Mouse (Mus musculus) forebrain, embryonic 10.5 days (tissue): ENCODE results near the gene Olfr1249. TPM values are rescaled to one million over a fixed set of nuclear protein-coding genes. Genes with fewer than 3 reads are reported as not detected.
"Not testable (repeated sequence)": the region's sequence is repeated elsewhere in the genome, so short reads cannot be mapped to it uniquely, and the experiment has no call there.

ENCODE experiments used
- DNase-seq: peaks from one replicate; pipeline ENCODE4 v3.0.0-alpha.2; 2017; ENCODE audit warnings: low spot score; ENCODE audit errors: extremely low spot score
- H3K27ac ChIP-seq: fragments of 300-500 bp; sonication (generic); 2 replicates; pipeline ENCODE4 v1.5.1; 2016; ENCODE audit warnings: mild to moderate bottlenecking
- H3K27me3 ChIP-seq: fragments of 300-500 bp; sonication (generic); 2 replicates; pipeline ENCODE4 v1.6.1; 2016; ENCODE audit warnings: mild to moderate bottlenecking; ENCODE audit not compliant: poor library complexity, severe bottlenecking
- H3K36me3 ChIP-seq: fragments of 300-500 bp; sonication (generic); replicated peaks from 2 replicates; pipeline ENCODE4 v1.6.1; 2016; ENCODE audit warnings: mild to moderate bottlenecking, moderate library complexity
- H3K4me1 ChIP-seq: fragments of 300-500 bp; sonication (generic); 2 replicates; pipeline ENCODE4 v1.6.1; 2016
- H3K4me3 ChIP-seq: fragments of 300-500 bp; sonication (generic); 2 replicates; pipeline ENCODE4 v1.5.1; 2016; ENCODE audit warnings: mild to moderate bottlenecking, moderate library complexity
- H3K9me3 ChIP-seq: fragments of 300-500 bp; sonication (generic); 2 replicates; pipeline ENCODE4 v1.6.1; 2016; ENCODE audit warnings: mild to moderate bottlenecking, moderate library complexity
- WGBS: fragments of 180-500 bp; shearing (Covaris S2); methylation state at CpG from one replicate; pipeline ENCODE4 v1.1.7; 2016; 5-methylcytosine and 5-hydroxymethylcytosine counted together
- polyA plus RNA-seq: library from polyadenylated mRNA; unstranded; fragments of >200 nt; fragmentation: Nextera tagmentation; extraction: Ambion mirVana; gene quantifications from 2 replicates; pipeline ENCODE4 v1.2.1, GENCODE M21; 2016

The Olfr1249 gene
- not detected in 2 replicates for polyA plus RNA-seq

DNA sequence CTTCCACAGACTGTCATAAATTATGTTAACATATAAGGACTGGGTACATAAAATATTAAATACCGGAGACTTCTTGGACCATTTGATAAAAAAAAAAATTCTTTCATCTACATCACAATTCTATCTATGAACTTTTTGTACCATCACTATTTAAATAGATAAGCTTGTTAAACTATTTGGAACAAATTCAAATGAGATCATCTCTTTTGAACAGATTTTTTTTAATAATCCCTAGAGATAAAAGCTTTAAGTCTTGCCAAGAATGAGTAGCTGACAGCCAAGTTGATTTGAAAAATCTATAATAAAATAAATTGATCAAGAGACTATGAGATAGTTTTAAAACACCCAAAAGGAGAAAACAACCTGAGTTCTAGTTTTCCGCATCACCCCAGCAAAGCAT is at the start of gene Olfr1249:
Olfr1249 (minus strand) TSS at position 101 of the 400 bp plus-strand sequence.
- Histone ChIP-seq H3K27me3 (no peaks in the 10 kb centered on the region), H3K4me1 (no peaks in the 10 kb centered on the region), H3K9me3 (no peaks in the 10 kb centered on the region), H3K27ac (no peak within 1 kb of the TSS), H3K36me3 (no peaks in the 10 kb centered on the region), H3K4me3 (no peak within 1 kb of the TSS)
- WGBS: 88% methylated on average over 2 of the region's 2 CpGs
- DNase-seq: no peak

DNA sequence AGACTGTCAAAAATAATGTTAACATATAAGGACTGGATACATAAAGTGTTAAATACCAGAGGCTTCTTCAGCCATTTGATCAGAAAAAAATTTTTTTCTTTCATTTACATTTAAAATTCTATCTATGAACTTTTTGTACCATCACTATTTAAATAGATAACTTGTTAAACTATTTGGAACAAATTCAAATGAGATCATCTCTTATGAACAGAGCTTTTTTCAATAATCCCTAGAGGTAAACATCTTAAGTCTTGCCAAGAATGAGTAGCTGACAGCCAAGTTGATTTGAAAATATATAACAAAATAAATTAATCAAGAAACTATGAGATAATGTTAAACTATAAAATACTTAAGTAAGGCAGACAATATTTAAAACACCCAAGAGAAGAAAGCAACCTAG is 37.1 kb upstream of the Olfr1249 start, which contains the start of gene Olfr1251:
Olfr1251 (minus strand) TSS at position 101 of the 400 bp plus-strand sequence.
- Histone ChIP-seq H3K36me3 (no peaks in the 10 kb centered on the region), H3K4me1 (no peaks in the 10 kb centered on the region), H3K4me3 (no peak within 1 kb of the TSS), H3K27me3 (no peaks in the 10 kb centered on the region), H3K27ac (no peak within 1 kb of the TSS), H3K9me3 (no peaks in the 10 kb centered on the region)
- no peak for DNase-seq

DNA sequence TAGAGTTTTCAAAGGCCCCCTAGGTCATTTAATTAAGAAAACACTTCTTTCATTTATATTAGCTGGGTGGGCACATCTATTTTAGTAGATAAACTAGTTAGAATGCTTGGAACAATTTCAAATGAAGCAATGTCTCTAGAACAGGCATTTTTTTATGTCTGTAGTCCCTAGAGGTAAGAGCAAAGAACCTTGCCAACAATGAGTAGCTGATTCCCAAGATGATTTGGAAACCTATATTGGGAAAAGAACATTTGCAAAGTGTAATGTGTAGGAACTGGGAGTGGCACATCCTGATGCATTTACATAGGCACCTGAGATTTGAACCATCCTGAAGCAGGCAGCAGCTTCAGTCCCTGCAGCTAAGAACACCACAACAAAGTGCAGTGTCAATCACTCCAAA is 26.6 kb upstream of the Olfr1249 start, which contains the start of gene Olfr1250:
Olfr1250 (minus strand) TSS at position 101 of the 400 bp plus-strand sequence.
- Histone ChIP-seq H3K4me1 (no peaks in the 10 kb centered on the region), H3K4me3 (no peak within 1 kb of the TSS), H3K9me3 (no peaks in the 10 kb centered on the region), H3K36me3 (no peaks in the 10 kb centered on the region), H3K27ac (no peak within 1 kb of the TSS), H3K27me3 (no peaks in the 10 kb centered on the region)
- no peak for DNase-seq

DNA sequence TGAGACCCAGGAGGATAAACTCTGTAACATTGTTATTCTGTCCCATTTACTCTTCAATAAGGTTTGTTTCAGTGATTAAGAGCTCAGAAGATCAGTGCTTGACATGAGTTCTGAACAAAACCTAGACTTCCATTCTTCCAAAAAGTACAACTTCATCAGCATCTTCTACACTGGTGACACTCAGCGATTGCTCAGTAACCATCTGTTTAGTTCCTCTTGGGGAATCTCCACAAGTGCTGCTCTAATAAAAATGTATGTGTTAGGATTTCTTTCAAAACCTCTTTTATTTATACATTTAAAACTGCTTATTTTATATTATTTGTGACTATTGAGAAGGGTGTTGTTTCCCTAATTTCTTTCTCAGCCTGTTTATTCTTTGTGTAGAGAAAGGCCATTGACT is 16.6 kb downstream of the Olfr1249 start, which contains the start of gene Olfr1248:
Olfr1248 (minus strand) TSS at position 101 of the 400 bp plus-strand sequence.
- H3K36me3 ChIP-seq, H3K9me3 ChIP-seq, H3K27me3 ChIP-seq, H3K4me3 ChIP-seq, H3K4me1 ChIP-seq, H3K27ac ChIP-seq, DNase-seq: not testable (repeated sequence)
- WGBS: 100% methylated on average over 1 of the region's 1 CpGs

DNA sequence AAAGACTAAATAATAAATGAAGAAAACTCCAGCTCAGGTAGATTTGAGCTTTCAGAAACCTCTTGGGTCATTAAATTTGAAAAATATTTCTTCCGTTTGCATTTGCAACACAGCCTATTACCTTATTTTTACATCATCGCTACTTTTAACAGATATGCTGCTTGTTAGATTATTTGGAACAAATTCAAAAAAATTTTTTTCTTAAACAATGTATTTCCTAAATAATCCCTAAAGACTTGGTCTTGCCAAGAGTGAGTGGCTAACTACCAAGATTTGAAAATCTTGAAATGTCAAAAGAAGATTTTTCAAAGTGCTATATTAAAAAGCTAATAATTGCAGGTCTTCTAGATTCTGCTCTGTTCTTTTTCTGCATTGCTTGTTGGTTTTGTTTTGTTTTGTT is 20.8 kb downstream of the Olfr1249 start, which contains the start of gene Olfr1247:
Olfr1247 (minus strand) TSS at position 101 of the 400 bp plus-strand sequence.
- Histone ChIP-seq H3K4me1 (no peaks in the 10 kb centered on the region), H3K9me3 (no peaks in the 10 kb centered on the region), H3K27ac (no peak within 1 kb of the TSS), H3K27me3 (no peaks in the 10 kb centered on the region), H3K36me3 (no peaks in the 10 kb centered on the region), H3K4me3 (no peak within 1 kb of the TSS)
- 91% methylated on average over 2 of the region's 2 CpGs for WGBS
- DNase-seq: no peak

DNA sequence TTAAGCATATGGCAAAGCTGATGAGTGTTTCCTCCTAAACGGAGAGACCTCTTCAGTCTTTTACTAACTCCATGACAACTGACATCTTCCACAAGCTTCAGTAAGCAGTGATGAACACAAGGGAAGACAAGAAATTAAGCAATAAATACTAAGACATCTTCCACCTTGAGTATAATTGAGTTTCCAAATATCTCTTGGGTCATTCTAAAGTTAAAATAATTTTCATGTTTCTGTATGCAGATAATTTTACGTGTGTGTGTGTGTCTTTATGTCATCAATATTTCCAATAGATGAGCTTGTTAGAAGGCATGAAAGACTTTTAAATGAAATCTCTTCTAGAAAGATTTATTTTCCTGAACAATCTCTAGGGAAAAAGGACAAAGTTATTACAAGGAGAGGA is 41.7 kb downstream of the Olfr1249 start, which contains the start of gene Olfr1246:
Olfr1246 (minus strand) TSS at position 101 of the 400 bp plus-strand sequence.
- Histone ChIP-seq H3K4me1 (no peaks in the 10 kb centered on the region), H3K27ac (no peak within 1 kb of the TSS), H3K27me3 (no peaks in the 10 kb centered on the region), H3K36me3 (no peaks in the 10 kb centered on the region), H3K4me3 (no peak within 1 kb of the TSS), H3K9me3 (no peaks in the 10 kb centered on the region)
- 88% methylated on average over 2 of the region's 2 CpGs for WGBS
- DNase-seq: no peak

Other genes with a start within 250 kb of the Olfr1249 start
- gene Olfr1238, start 225.3 kb downstream of the Olfr1249 start, polyA plus RNA-seq: not detected in 2 replicates
- not detected in 2 replicates for gene Olfr1239, start 214.6 kb downstream of the Olfr1249 start, polyA plus RNA-seq
- gene Olfr1240, start 192.0 kb downstream of the Olfr1249 start, polyA plus RNA-seq: not detected in 2 replicates
- gene Olfr1241, start 147.9 kb downstream of the Olfr1249 start, polyA plus RNA-seq: not detected in 2 replicates
- not detected in 2 replicates for gene Olfr1242, start 136.6 kb downstream of the Olfr1249 start, polyA plus RNA-seq
- gene Olfr1243, start 103.5 kb downstream of the Olfr1249 start, polyA plus RNA-seq: not detected in 2 replicates
- gene Olfr1245, start 56.5 kb downstream of the Olfr1249 start, polyA plus RNA-seq: not detected in 2 replicates
- not detected in 2 replicates for gene Olfr1246, start 41.8 kb downstream of the Olfr1249 start, polyA plus RNA-seq
- gene Olfr1247, start 20.9 kb downstream of the Olfr1249 start, polyA plus RNA-seq: not detected in 2 replicates
- gene Olfr1248, start 16.7 kb downstream of the Olfr1249 start, polyA plus RNA-seq: not detected in 2 replicates
- gene Olfr1250, start 26.5 kb upstream of the Olfr1249 start, polyA plus RNA-seq: not detected in 2 replicates
- gene Olfr1251, start 37.0 kb upstream of the Olfr1249 start, polyA plus RNA-seq: not detected in 2 replicates
- not detected in 2 replicates for gene Olfr1252, start 90.0 kb upstream of the Olfr1249 start, polyA plus RNA-seq
- not detected in 2 replicates for gene Olfr1253, start 122.1 kb upstream of the Olfr1249 start, polyA plus RNA-seq
- not detected in 2 replicates for gene Olfr1254, start 158.6 kb upstream of the Olfr1249 start, polyA plus RNA-seq
- not detected in 2 replicates for gene Olfr1255, start 177.1 kb upstream of the Olfr1249 start, polyA plus RNA-seq
- not detected in 2 replicates for gene Olfr1256, start 206.6 kb upstream of the Olfr1249 start, polyA plus RNA-seq
- gene Olfr48, start 213.2 kb upstream of the Olfr1249 start, polyA plus RNA-seq: not detected in 2 replicates
- not detected in 2 replicates for gene Olfr1257, start 243.5 kb upstream of the Olfr1249 start, polyA plus RNA-seq